Mouse (Mus musculus): Measurements from ENCODE around the gene Sav1. TPM values are rescaled to one million over a fixed set of nuclear protein-coding genes. Genes with fewer than 3 reads are reported as not detected.

Sav1 gene
- polyA plus RNA-seq, 1 experiment from 2014 or later = 3.2 TPM

- Histone ChIP-seq H3K27ac (ENCODE audit: low read length) (no peak overlapping the region), H3K4me3 (ENCODE audit: low read depth, low read length) (no peak overlapping the region), H3K36me3 (ENCODE audit: control insufficient read depth, insufficient read depth, low read length) (no peaks in the 10 kb centered on the region), H3K9me3 (ENCODE audit: control insufficient read depth, low read depth, low read length) (no peaks in the 10 kb centered on the region), H3K27me3 (ENCODE audit: control insufficient read depth, insufficient read depth, low read length) (no peaks in the 10 kb centered on the region), H3K9ac (replicated peaks; ENCODE audit: low read depth, low read length) (no peak overlapping the region), H3K4me1 (ENCODE audit: control insufficient read depth, insufficient read depth, low read length) (no peaks in the 10 kb centered on the region), H3K4me2 (replicated peaks; ENCODE audit: low read depth, low read length) (no peak overlapping the region)
- 42% methylated on average over 1 of the region's 1 CpGs for WGBS
- no peak for ATAC-seq (ENCODE audit: insufficient number of reproducible peaks, insufficient read depth, low FRiP score, low read depth)
Observed at GRCm38 (mm10) chr12:69941655-69942329, 45.0 kb downstream of the Sav1 start.

GRCm38 (mm10) chr12:69939291-69939690, 47.5 kb downstream of the Sav1 start:
- Histone ChIP-seq H3K9ac (replicated peaks; ENCODE audit: low read depth, low read length) (no peak overlapping the region), H3K4me1 (ENCODE audit: control insufficient read depth, insufficient read depth, low read length) (no peaks in the 10 kb centered on the region), H3K9me3 (ENCODE audit: control insufficient read depth, low read depth, low read length) (no peaks in the 10 kb centered on the region), H3K27me3 (ENCODE audit: control insufficient read depth, insufficient read depth, low read length) (no peaks in the 10 kb centered on the region), H3K36me3 (ENCODE audit: control insufficient read depth, insufficient read depth, low read length) (no peaks in the 10 kb centered on the region), H3K27ac (ENCODE audit: low read length) (no peak overlapping the region), H3K4me2 (replicated peaks; ENCODE audit: low read depth, low read length) (no peak overlapping the region), H3K4me3 (ENCODE audit: low read depth, low read length) (no peak overlapping the region)
- ATAC-seq (ENCODE audit: insufficient number of reproducible peaks, insufficient read depth, low FRiP score, low read depth) = no peak
- 60% methylated on average over 2 of the region's 2 CpGs for WGBS

- no peak for ATAC-seq (ENCODE audit: insufficient number of reproducible peaks, insufficient read depth, low FRiP score, low read depth)
- 86% methylated on average over 5 of the region's 5 CpGs for WGBS
Observed at GRCm38 (mm10) chr12:69937731-69938130, 49.1 kb downstream of the Sav1 start.

GRCm38 (mm10) chr12:69926716-69927115, 60.1 kb downstream of the Sav1 start:
- no peak for ATAC-seq (ENCODE audit: insufficient number of reproducible peaks, insufficient read depth, low FRiP score, low read depth)
- Histone ChIP-seq H3K9ac (replicated peaks; ENCODE audit: low read depth, low read length) (no peak overlapping the region), H3K4me2 (replicated peaks; ENCODE audit: low read depth, low read length) (no peak overlapping the region), H3K36me3 (ENCODE audit: control insufficient read depth, insufficient read depth, low read length) (no peaks in the 10 kb centered on the region), H3K27ac (ENCODE audit: low read length) (no peak overlapping the region), H3K9me3 (ENCODE audit: control insufficient read depth, low read depth, low read length) (no peaks in the 10 kb centered on the region), H3K4me1 (ENCODE audit: control insufficient read depth, insufficient read depth, low read length) (no peaks in the 10 kb centered on the region), H3K27me3 (ENCODE audit: control insufficient read depth, insufficient read depth, low read length) (no peaks in the 10 kb centered on the region), H3K4me3 (ENCODE audit: low read depth, low read length) (no peak overlapping the region)
- WGBS = 48% methylated on average over 7 of the region's 7 CpGs

More at GRCm38 (mm10) chr12:69937731-69938130, 49.1 kb downstream of the Sav1 start:
- no peak overlapping the region for H3K9ac ChIP-seq (replicated peaks; ENCODE audit: low read depth, low read length)
- no peak overlapping the region for H3K27ac ChIP-seq (ENCODE audit: low read length)
- H3K4me2 ChIP-seq (replicated peaks; ENCODE audit: low read depth, low read length) = no peak overlapping the region
- H3K4me3 ChIP-seq (ENCODE audit: low read depth, low read length) = no peak overlapping the region
- H3K36me3 ChIP-seq (ENCODE audit: control insufficient read depth, insufficient read depth, low read length) = no peaks in the 10 kb centered on the region
- H3K4me1 ChIP-seq (ENCODE audit: control insufficient read depth, insufficient read depth, low read length) = no peaks in the 10 kb centered on the region
- H3K9me3 ChIP-seq (ENCODE audit: control insufficient read depth, low read depth, low read length) = no peaks in the 10 kb centered on the region
- H3K27me3 ChIP-seq (ENCODE audit: control insufficient read depth, insufficient read depth, low read length) = no peaks in the 10 kb centered on the region

GRCm38 (mm10) chr12:69924012-69924411, 62.8 kb downstream of the Sav1 start:
- Histone ChIP-seq H3K9ac (replicated peaks; ENCODE audit: low read depth, low read length) (no peak overlapping the region), H3K4me3 (ENCODE audit: low read depth, low read length) (no peak overlapping the region), H3K36me3 (ENCODE audit: control insufficient read depth, insufficient read depth, low read length) (no peaks in the 10 kb centered on the region), H3K27me3 (ENCODE audit: control insufficient read depth, insufficient read depth, low read length) (no peaks in the 10 kb centered on the region), H3K27ac (ENCODE audit: low read length) (no peak overlapping the region), H3K4me2 (replicated peaks; ENCODE audit: low read depth, low read length) (no peak overlapping the region), H3K4me1 (ENCODE audit: control insufficient read depth, insufficient read depth, low read length) (no peaks in the 10 kb centered on the region), H3K9me3 (ENCODE audit: control insufficient read depth, low read depth, low read length) (no peaks in the 10 kb centered on the region)
- no peak for ATAC-seq (ENCODE audit: insufficient number of reproducible peaks, insufficient read depth, low FRiP score, low read depth)
- WGBS = 18% methylated on average over 5 of the region's 5 CpGs

- H3K9ac ChIP-seq (replicated peaks; ENCODE audit: low read depth, low read length) = no peak overlapping the region
- H3K9me3 ChIP-seq (ENCODE audit: control insufficient read depth, low read depth, low read length) = no peaks in the 10 kb centered on the region
- no peaks in the 10 kb centered on the region for H3K4me1 ChIP-seq (ENCODE audit: control insufficient read depth, insufficient read depth, low read length)
- H3K27ac ChIP-seq (ENCODE audit: low read length) = no peak overlapping the region
- no peaks in the 10 kb centered on the region for H3K27me3 ChIP-seq (ENCODE audit: control insufficient read depth, insufficient read depth, low read length)
- 70% methylated on average over 3 of the region's 3 CpGs for WGBS
- no peak for ATAC-seq (ENCODE audit: insufficient number of reproducible peaks, insufficient read depth, low FRiP score, low read depth)
- no peaks in the 10 kb centered on the region for H3K36me3 ChIP-seq (ENCODE audit: control insufficient read depth, insufficient read depth, low read length)
- no peak overlapping the region for H3K4me3 ChIP-seq (ENCODE audit: low read depth, low read length)
- no peak overlapping the region for H3K4me2 ChIP-seq (replicated peaks; ENCODE audit: low read depth, low read length)
Observed at GRCm38 (mm10) chr12:69923603-69924002, 63.2 kb downstream of the Sav1 start.

GRCm38 (mm10) chr12:69923128-69923527, 63.7 kb downstream of the Sav1 start:
- no peak overlapping the region for H3K9ac ChIP-seq (replicated peaks; ENCODE audit: low read depth, low read length)
- 72% methylated on average over 3 of the region's 3 CpGs for WGBS
- H3K4me1 ChIP-seq (ENCODE audit: control insufficient read depth, insufficient read depth, low read length) = no peaks in the 10 kb centered on the region
- H3K4me3 ChIP-seq (ENCODE audit: low read depth, low read length) = no peak overlapping the region
- no peaks in the 10 kb centered on the region for H3K27me3 ChIP-seq (ENCODE audit: control insufficient read depth, insufficient read depth, low read length)
- no peaks in the 10 kb centered on the region for H3K9me3 ChIP-seq (ENCODE audit: control insufficient read depth, low read depth, low read length)
- no peaks in the 10 kb centered on the region for H3K36me3 ChIP-seq (ENCODE audit: control insufficient read depth, insufficient read depth, low read length)
- ATAC-seq (ENCODE audit: insufficient number of reproducible peaks, insufficient read depth, low FRiP score, low read depth) = no peak
- H3K4me2 ChIP-seq (replicated peaks; ENCODE audit: low read depth, low read length) = no peak overlapping the region
- H3K27ac ChIP-seq (ENCODE audit: low read length) = no peak overlapping the region

GRCm38 (mm10) chr12:69922099-69922498, 64.7 kb downstream of the Sav1 start:
- no peak for ATAC-seq (ENCODE audit: insufficient number of reproducible peaks, insufficient read depth, low FRiP score, low read depth)
- WGBS = 61% methylated on average over 1 of the region's 1 CpGs
- Histone ChIP-seq H3K27ac (ENCODE audit: low read length) (no peak overlapping the region), H3K27me3 (ENCODE audit: control insufficient read depth, insufficient read depth, low read length) (no peaks in the 10 kb centered on the region), H3K4me1 (ENCODE audit: control insufficient read depth, insufficient read depth, low read length) (no peaks in the 10 kb centered on the region), H3K4me2 (replicated peaks; ENCODE audit: low read depth, low read length) (no peak overlapping the region), H3K9me3 (ENCODE audit: control insufficient read depth, low read depth, low read length) (no peaks in the 10 kb centered on the region), H3K9ac (replicated peaks; ENCODE audit: low read depth, low read length) (no peak overlapping the region), H3K36me3 (ENCODE audit: control insufficient read depth, insufficient read depth, low read length) (no peaks in the 10 kb centered on the region), H3K4me3 (ENCODE audit: low read depth, low read length) (no peak overlapping the region)

GRCm38 (mm10) chr12:69917870-69918269, 68.9 kb downstream of the Sav1 start:
- Histone ChIP-seq H3K9ac (replicated peaks; ENCODE audit: low read depth, low read length) (no peak overlapping the region), H3K9me3 (ENCODE audit: control insufficient read depth, low read depth, low read length) (no peaks in the 10 kb centered on the region), H3K4me2 (replicated peaks; ENCODE audit: low read depth, low read length) (no peak overlapping the region), H3K4me1 (ENCODE audit: control insufficient read depth, insufficient read depth, low read length) (no peaks in the 10 kb centered on the region), H3K4me3 (ENCODE audit: low read depth, low read length) (no peak overlapping the region), H3K36me3 (ENCODE audit: control insufficient read depth, insufficient read depth, low read length) (no peaks in the 10 kb centered on the region), H3K27ac (ENCODE audit: low read length) (no peak overlapping the region), H3K27me3 (ENCODE audit: control insufficient read depth, insufficient read depth, low read length) (no peaks in the 10 kb centered on the region)
- WGBS = 85% methylated on average over 2 of the region's 2 CpGs
- ATAC-seq (ENCODE audit: insufficient number of reproducible peaks, insufficient read depth, low FRiP score, low read depth) = no peak

Data from stomach, embryonic 14.5 days (tissue).